Mouse (Mus musculus): ENCODE results near the gene Akap13.

- TF ChIP-seq HCFC1 (IDR thresholded peaks at IDR 0.05; ENCODE audit: borderline replicate concordance, insufficient read depth, low read length) (no peak), MAFK (IDR thresholded peaks at IDR 0.05; ENCODE audit: insufficient read depth, low read depth, low read length) (no peak), CHD2 (IDR thresholded peaks at IDR 0.05; ENCODE audit: low read depth, low read length) (no peak), ZNF384 (IDR thresholded peaks at IDR 0.05; ENCODE audit: low read depth, low read length) (no peak)
These were observed 231.5 kb downstream of the Akap13 start for GRCm38 (mm10) chr7:75686827-75687164.
